Mouse (Mus musculus) liver, adult 2 months (tissue): ENCODE data around the gene Pla2g6.

Source experiments
- CTCF ChIP-seq: fragments of 200-500 bp; IDR thresholded peaks from 2 replicates; pipeline ENCODE4 v1.5.1; 2011; ENCODE audit warnings: low read depth, low read length, control low read depth
- POLR2A ChIP-seq: fragments of 200-500 bp; IDR thresholded peaks from 2 replicates; pipeline ENCODE4 v1.6.1; 2011; ENCODE audit warnings: low read length, control low read depth; ENCODE audit not compliant: insufficient read depth; ENCODE audit errors: extremely low read depth

DNA sequence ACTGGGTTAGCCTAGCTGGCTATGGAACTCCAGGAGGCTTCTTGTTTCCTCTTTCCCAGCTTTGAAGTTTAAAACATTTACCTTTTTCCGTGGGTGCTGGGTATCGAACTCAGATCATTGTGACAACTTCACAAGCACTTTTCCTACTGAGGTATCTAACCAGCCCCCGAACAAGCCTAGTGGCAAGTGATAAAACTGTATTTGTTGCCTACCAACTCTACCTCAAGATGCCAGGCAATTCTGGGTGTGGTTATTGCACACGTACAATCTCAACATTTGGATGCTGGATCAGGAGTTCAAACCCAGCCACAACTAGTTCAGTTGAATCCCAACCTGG is 717 bp upstream of the Pla2g6 start:
- TF ChIP-seq CTCF: no peak
- no peak for TF ChIP-seq POLR2A
